Mouse (Mus musculus) midbrain, embryonic 14.5 days (tissue): ENCODE results near the gene Zfp697. TPM values are rescaled to one million over a fixed set of nuclear protein-coding genes. Genes with fewer than 3 reads are reported as not detected.
"Not testable (repeated sequence)": the region's sequence is repeated elsewhere in the genome, so short reads cannot be mapped to it uniquely, and the experiment has no call there.

Experiments
- ATAC-seq: fragments of 200-750 bp; cut with Nextera tagmentation; 2 replicates; pipeline ENCODE4 v1.8.0; 2017; ENCODE audit warnings: moderate number of reproducible peaks, moderate library complexity; ENCODE audit not compliant: low FRiP score, low TSS enrichment
- DNase-seq: peaks from one replicate; pipeline ENCODE4 v3.0.0-alpha.2; 2015
- H3K27ac ChIP-seq: fragments of 300-500 bp; sonication (generic); replicated peaks from 2 replicates; pipeline ENCODE4 v1.5.1; 2014; ENCODE audit warnings: mild to moderate bottlenecking, low read depth, low read length, moderate library complexity
- H3K27me3 ChIP-seq: fragments of 300-500 bp; sonication (generic); 2 replicates; pipeline ENCODE4 v1.6.1; 2014; ENCODE audit warnings: low read length, control low read depth, mixed read lengths; ENCODE audit not compliant: control insufficient read depth, insufficient read depth
- H3K36me3 ChIP-seq: fragments of 300-500 bp; sonication (generic); 2 replicates; pipeline ENCODE4 v1.6.1; 2014; ENCODE audit warnings: low read length, control low read depth; ENCODE audit not compliant: control insufficient read depth, insufficient read depth
- H3K4me1 ChIP-seq: fragments of 300-500 bp; sonication (generic); 2 replicates; pipeline ENCODE4 v1.6.1; 2014; ENCODE audit warnings: mild to moderate bottlenecking, antibody characterized with exemption, low read length, control low read depth; ENCODE audit not compliant: control insufficient read depth, insufficient read depth
- H3K4me2 ChIP-seq: fragments of 300-500 bp; sonication (generic); 2 replicates; pipeline ENCODE4 v1.6.1; 2014; ENCODE audit warnings: mild to moderate bottlenecking, low read length, moderate library complexity
- H3K4me3 ChIP-seq: fragments of 300-500 bp; sonication (generic); replicated peaks from 2 replicates; pipeline ENCODE4 v1.5.1; 2014; ENCODE audit warnings: low read depth, low read length
- H3K9ac ChIP-seq: fragments of 300-500 bp; sonication (generic); replicated peaks from 2 replicates; pipeline ENCODE4 v1.6.1; 2014; ENCODE audit warnings: mild to moderate bottlenecking, low read length, moderate library complexity
- H3K9me3 ChIP-seq: fragments of 300-500 bp; sonication (generic); 2 replicates; pipeline ENCODE4 v1.6.1; 2016; ENCODE audit warnings: low read length, control low read depth, mixed read lengths; ENCODE audit not compliant: control insufficient read depth
- WGBS: fragments of 180-500 bp; shearing (Covaris S2); extraction: QIAGEN DNeasy Blood & Tissue Kit; methylation state at CpG from one replicate; pipeline ENCODE4 v1.1.7; 2014; 5-methylcytosine and 5-hydroxymethylcytosine counted together
- polyA plus RNA-seq: library from polyadenylated mRNA; unstranded; fragments of >200 nt; fragmentation: Nextera tagmentation; extraction: Ambion mirVana; gene quantifications from 2 replicates; pipeline ENCODE4 v1.2.1, GENCODE M21; 2014

Zfp697 gene
- polyA plus RNA-seq, 1 experiment from 2014 or later: 21.3 TPM

- not testable (repeated sequence) for ATAC-seq, DNase-seq
- WGBS: 60% methylated on average over 5 of the region's 5 CpGs
Measured at GRCm38 (mm10) chr3:98407261-98407780, 25.1 kb downstream of the Zfp697 start.

DNA sequence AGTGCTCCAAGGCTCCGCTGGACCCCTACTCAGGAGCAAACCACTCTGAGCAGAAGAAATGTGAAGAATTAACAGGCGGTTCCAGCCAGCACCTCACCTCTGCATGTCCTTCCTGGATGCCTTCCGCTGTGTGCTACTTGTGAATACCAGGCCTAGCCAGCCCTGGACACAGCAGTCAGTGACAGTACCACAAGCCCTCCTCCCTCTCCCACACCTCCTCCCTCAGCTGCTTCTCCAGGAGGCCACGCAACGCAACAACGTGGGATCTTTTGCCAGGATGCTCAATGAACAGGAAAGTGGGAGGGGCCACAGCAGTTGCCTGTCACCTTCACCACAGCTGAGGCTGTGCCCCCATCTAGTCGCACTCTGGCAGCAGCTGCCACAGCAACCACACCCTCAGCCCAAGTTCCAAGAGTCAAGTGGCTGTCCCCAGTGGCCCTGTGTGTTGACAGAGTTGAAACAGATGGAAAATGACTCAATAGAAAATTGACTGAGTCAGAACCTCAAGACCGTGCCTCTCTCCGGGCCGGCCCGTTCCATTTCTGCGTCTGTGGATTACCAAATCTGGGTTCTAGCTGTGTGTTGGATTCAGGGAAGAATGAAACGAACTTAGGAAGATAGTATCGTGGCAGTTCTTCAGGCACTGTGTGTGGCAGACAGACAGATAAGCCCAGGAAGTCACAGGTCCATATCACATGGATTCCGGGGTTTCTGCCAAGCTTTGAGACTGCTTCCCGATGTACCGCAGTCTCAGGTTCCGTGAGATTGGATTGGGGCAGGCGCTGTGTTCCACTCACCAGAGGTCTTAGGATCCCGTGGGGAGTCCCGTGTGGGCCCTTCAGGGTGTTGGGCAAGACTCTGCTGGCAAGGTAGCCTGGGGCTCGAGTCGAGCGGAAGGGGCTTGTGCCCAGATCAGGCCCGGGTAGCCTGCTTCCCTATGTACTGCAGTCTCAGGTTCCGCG, 28.6 kb downstream of the Zfp697 start:
- not testable (repeated sequence) for H3K4me1 ChIP-seq, DNase-seq, H3K9me3 ChIP-seq, H3K36me3 ChIP-seq, H3K27ac ChIP-seq, H3K27me3 ChIP-seq, H3K9ac ChIP-seq, H3K4me3 ChIP-seq, H3K4me2 ChIP-seq
- ATAC-seq: peak; percentile 34; the same call in 1 of the 2 replicates
- 90% methylated on average over 15 of the region's 27 CpGs for WGBS

More at GRCm38 (mm10) chr3:98407261-98407780, 25.1 kb downstream of the Zfp697 start:
- not testable (repeated sequence) for H3K9ac ChIP-seq, H3K4me3 ChIP-seq, H3K27me3 ChIP-seq, H3K9me3 ChIP-seq, H3K4me2 ChIP-seq, H3K4me1 ChIP-seq, H3K36me3 ChIP-seq, H3K27ac ChIP-seq

DNA sequence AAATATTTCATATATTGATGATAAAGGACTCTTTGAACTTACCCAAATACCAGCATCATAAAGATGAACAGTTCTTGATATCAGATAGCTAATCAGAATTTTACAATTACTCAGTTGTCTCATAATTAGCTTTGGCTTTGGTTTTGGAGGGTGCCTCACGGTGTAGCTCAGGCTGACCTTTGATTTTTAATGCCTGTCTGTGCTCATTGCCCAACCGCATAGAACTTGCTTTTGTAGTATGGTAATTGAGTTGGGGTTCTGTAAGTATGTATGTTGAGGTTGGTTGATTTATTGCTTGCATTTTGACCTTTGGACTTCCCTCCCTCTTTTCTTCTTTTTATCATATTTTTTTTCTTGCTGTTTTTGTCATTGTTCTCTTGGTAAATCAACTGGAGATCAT, 31.5 kb downstream of the Zfp697 start:
- Histone ChIP-seq H3K36me3 (0 out of 2 replicates have a peak, but pooled peaks cover 4% of the 10 kb centered on the region), H3K9ac (no peak overlapping the region), H3K27ac (no peak overlapping the region), H3K4me2 (no peak overlapping the region), H3K4me3 (no peak overlapping the region), H3K9me3 (no peaks in the 10 kb centered on the region), H3K27me3 (no peaks in the 10 kb centered on the region), H3K4me1 (no peaks in the 10 kb centered on the region)
- ATAC-seq (no peak), DNase-seq (no peak)
- 88% methylated on average over 2 of the region's 2 CpGs for WGBS

DNA sequence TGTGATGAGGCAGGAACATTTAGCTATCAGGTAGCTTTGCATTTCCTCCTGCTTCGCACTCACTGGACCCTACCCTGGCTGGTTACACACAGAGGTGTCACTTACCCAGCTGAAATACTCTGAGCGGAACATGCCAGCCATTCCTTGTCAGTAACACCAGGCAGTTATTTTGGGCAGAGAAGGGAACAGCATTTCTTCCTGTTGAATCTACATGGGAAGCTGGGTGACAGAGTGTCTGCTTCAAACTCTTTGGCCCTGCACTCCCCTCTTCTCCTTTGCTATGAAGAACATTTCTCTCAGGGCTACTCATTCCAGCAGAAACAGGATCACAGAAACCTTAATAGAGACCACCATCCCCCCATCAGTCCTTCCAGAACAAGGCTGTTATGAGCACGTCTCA, 32.0 kb downstream of the Zfp697 start:
- Histone ChIP-seq H3K4me3 (no peak overlapping the region), H3K4me1 (no peaks in the 10 kb centered on the region), H3K27me3 (no peaks in the 10 kb centered on the region), H3K36me3 (0 out of 2 replicates have a peak, but pooled peaks cover 4% of the 10 kb centered on the region), H3K4me2 (no peak overlapping the region), H3K27ac (no peak overlapping the region), H3K9me3 (no peaks in the 10 kb centered on the region), H3K9ac (no peak overlapping the region)
- WGBS: 98% methylated on average over 3 of the region's 3 CpGs
- ATAC-seq (no peak), DNase-seq (no peak)

DNA sequence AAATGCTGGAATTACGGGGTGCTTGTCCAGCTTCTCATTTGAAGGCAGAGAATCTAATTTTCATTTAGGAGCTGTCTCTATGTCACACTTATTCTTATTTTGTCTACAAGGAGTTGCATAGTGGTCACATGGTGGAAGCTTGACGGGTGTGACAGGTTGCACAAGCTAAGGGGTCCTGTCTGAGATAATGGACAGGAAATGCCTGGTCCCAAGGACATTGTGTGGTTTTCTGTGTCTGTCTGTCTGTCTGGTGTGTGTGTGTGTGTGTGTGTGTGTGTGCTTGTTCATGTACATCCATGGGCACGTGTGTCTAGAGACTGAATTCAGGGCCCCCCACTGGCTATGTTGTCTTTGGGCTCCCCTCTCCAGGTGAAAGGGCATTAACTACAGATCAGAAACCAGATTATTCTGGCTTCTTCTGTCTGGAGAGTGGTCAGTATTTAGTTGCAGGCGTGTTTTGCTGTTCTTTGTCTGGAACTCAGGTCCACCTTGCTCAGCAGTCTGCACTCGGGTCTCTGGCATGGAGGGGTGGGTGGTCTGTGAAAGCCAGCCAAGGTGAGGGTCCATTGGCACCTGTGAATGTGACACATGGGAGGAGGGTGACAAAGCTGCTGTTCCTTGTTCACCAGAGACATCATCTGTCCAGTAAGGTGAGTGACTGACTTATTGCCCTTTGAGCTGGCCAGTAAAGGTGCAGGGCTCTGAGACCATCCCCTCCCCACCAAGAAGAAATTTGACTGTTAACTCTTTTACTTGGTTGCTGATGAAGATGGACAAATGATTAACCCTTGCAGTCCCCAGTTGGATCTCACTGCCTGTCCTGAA, 34.4 kb downstream of the Zfp697 start:
- ATAC-seq: no peak
- H3K27me3 ChIP-seq: no peaks in the 10 kb centered on the region
- H3K9me3 ChIP-seq: no peaks in the 10 kb centered on the region
- no peak overlapping the region for H3K4me2 ChIP-seq
- no peak overlapping the region for H3K4me3 ChIP-seq
- no peak for DNase-seq
- H3K4me1 ChIP-seq: no peaks in the 10 kb centered on the region
- H3K27ac ChIP-seq: no peak overlapping the region
- WGBS: 81% methylated on average over 5 of the region's 5 CpGs
- H3K9ac ChIP-seq: no peak overlapping the region
- H3K36me3 ChIP-seq: 0 out of 2 replicates have a peak, but pooled peaks cover 4% of the 10 kb centered on the region

- no peak overlapping the region for H3K9ac ChIP-seq
- H3K4me2 ChIP-seq: no peak overlapping the region
- H3K36me3 ChIP-seq: 0 out of 2 replicates have a peak, but pooled peaks cover 2% of the 10 kb centered on the region
- no peaks in the 10 kb centered on the region for H3K9me3 ChIP-seq
- ATAC-seq: no peak
- no peaks in the 10 kb centered on the region for H3K27me3 ChIP-seq
- H3K27ac ChIP-seq: no peak overlapping the region
- 71% methylated on average over 4 of the region's 4 CpGs for WGBS
- no peak overlapping the region for H3K4me3 ChIP-seq
- DNase-seq: peak; percentile 62
- H3K4me1 ChIP-seq: no peaks in the 10 kb centered on the region
Measured at GRCm38 (mm10) chr3:98417328-98417727, 35.1 kb downstream of the Zfp697 start.

GRCm38 (mm10) chr3:98418991-98419785, 36.9 kb downstream of the Zfp697 start:
- WGBS: 75% methylated on average over 6 of the region's 6 CpGs
- DNase-seq (no peak), ATAC-seq (no peak)
- H3K27ac ChIP-seq: no peak overlapping the region
- H3K36me3 ChIP-seq: no peaks in the 10 kb centered on the region
- H3K4me1 ChIP-seq: no peaks in the 10 kb centered on the region
- no peak overlapping the region for H3K9ac ChIP-seq
- H3K4me3 ChIP-seq: no peak overlapping the region
- H3K4me2 ChIP-seq: no peak overlapping the region
- no peaks in the 10 kb centered on the region for H3K9me3 ChIP-seq
- H3K27me3 ChIP-seq: no peaks in the 10 kb centered on the region

- no peaks in the 10 kb centered on the region for H3K27me3 ChIP-seq
- ATAC-seq (no peak), DNase-seq (no peak)
- no peaks in the 10 kb centered on the region for H3K4me1 ChIP-seq
- no peaks in the 10 kb centered on the region for H3K36me3 ChIP-seq
- no peak overlapping the region for H3K4me2 ChIP-seq
- H3K9ac ChIP-seq: no peak overlapping the region
- H3K4me3 ChIP-seq: no peak overlapping the region
- H3K9me3 ChIP-seq: no peaks in the 10 kb centered on the region
- WGBS: 48% methylated on average over 4 of the region's 4 CpGs
- H3K27ac ChIP-seq: no peak overlapping the region
Measured at GRCm38 (mm10) chr3:98419786-98420070, 37.5 kb downstream of the Zfp697 start.
